Mouse (Mus musculus) C2C12 (cell line): ENCODE data around the gene Fbxl17.

Source experiments
- CEBPB ChIP-seq: IDR thresholded peaks from one replicate; pipeline ENCODE4 v1.6.1; 2011; ENCODE audit warnings: low read depth, mild to moderate bottlenecking, control low read depth, moderate library complexity
- CTCF ChIP-seq: IDR thresholded peaks from one replicate; pipeline ENCODE4 v1.5.1; 2011; ENCODE audit not compliant: control insufficient read depth, insufficient read depth, insufficient read length
- MAX ChIP-seq: IDR thresholded peaks from one replicate; pipeline ENCODE4 v1.6.1; 2011; ENCODE audit warnings: mild to moderate bottlenecking, control low read depth
- MYOD1 ChIP-seq: IDR thresholded peaks from one replicate; pipeline ENCODE4 v1.6.1; 2011; ENCODE audit warnings: low read depth; ENCODE audit not compliant: control insufficient read depth, insufficient read length
- USF1 ChIP-seq: IDR thresholded peaks from one replicate; pipeline ENCODE4 v1.6.1; 2011; ENCODE audit warnings: low read depth, mild to moderate bottlenecking, control low read depth, moderate library complexity

GRCm38 (mm10) chr17:63390951-63391350 is 108.9 kb downstream of the Fbxl17 start:
- TF ChIP-seq MYOD1: no peak
- TF ChIP-seq MAX: no peak
- no peak for TF ChIP-seq CTCF
- TF ChIP-seq USF1: no peak
- TF ChIP-seq CEBPB: no peak
